Mouse (Mus musculus) CH12.LX (cell line): ENCODE measurements around the gene Nudt5. TPM values are rescaled to one million over a fixed set of nuclear protein-coding genes. Genes with fewer than 3 reads are reported as not detected.

ENCODE experiments used
- DNase-seq: peaks from one replicate; pipeline ENCODE4 v3.0.0-alpha.2; 2013; ENCODE audit errors: extremely low read depth
- H3K27ac ChIP-seq: 2 replicates; pipeline ENCODE4 v1.5.1; 2012; ENCODE audit warnings: low read depth, mild to moderate bottlenecking, control low read depth, moderate library complexity; ENCODE audit not compliant: insufficient read depth
- H3K27me3 ChIP-seq: replicated peaks from 2 replicates; pipeline ENCODE3; 2012; ENCODE audit warnings: inconsistent platforms
- H3K36me3 ChIP-seq, 2 experiments: replicated peaks in 1 of 2; 2 replicates each; pipeline versions ENCODE3 to v1.6.1; 2012; ENCODE audit warnings: inconsistent platforms in 1 of 2, low read length in 1 of 2, mild to moderate bottlenecking in 1 of 2, mixed read lengths in 1 of 2, moderate library complexity in 1 of 2; ENCODE audit not compliant: control insufficient read depth in 1 of 2, insufficient read depth in 1 of 2
- H3K4me1 ChIP-seq, 2 experiments: 2 replicates each; pipeline ENCODE4 v1.6.1; 2012; ENCODE audit warnings: inconsistent platforms in 1 of 2, moderate library complexity in 1 of 2; ENCODE audit not compliant: insufficient read depth in 2 of 2, control insufficient read depth in 1 of 2
- H3K4me2 ChIP-seq: 2 replicates; pipeline ENCODE4 v1.6.1; 2012; ENCODE audit warnings: low read depth, mild to moderate bottlenecking, control low read depth; ENCODE audit not compliant: poor library complexity, insufficient read depth, severe bottlenecking
- H3K4me3 ChIP-seq, 3 experiments: fragments of 150-350 bp in 1 of 3; sonication (generic) in 1 of 3; replicated peaks in 1 of 3; 2 replicates each; pipeline versions ENCODE3 to v1.5.1; 2011 to 2012; ENCODE audit warnings: low read depth in 2 of 3, low read length in 2 of 3, mild to moderate bottlenecking in 2 of 3, moderate library complexity in 2 of 3, control low read depth in 1 of 3, improper control_type of control experiment in 1 of 3, inconsistent platforms in 1 of 3, mixed read lengths in 1 of 3; ENCODE audit not compliant: poor library complexity in 1 of 3
- H3K79me2 ChIP-seq: replicated peaks from 2 replicates; pipeline ENCODE4 v1.6.1; 2012; ENCODE audit warnings: mild to moderate bottlenecking, moderate library complexity; ENCODE audit not compliant: control insufficient read depth, poor library complexity, insufficient read depth, severe bottlenecking; ENCODE audit errors: extremely low read depth
- H3K9ac ChIP-seq: 2 replicates; pipeline ENCODE4 v1.6.1; 2012; ENCODE audit warnings: low read depth, mild to moderate bottlenecking, control low read depth, moderate library complexity; ENCODE audit not compliant: insufficient read depth
- H3K9me3 ChIP-seq: replicated peaks from 2 replicates; pipeline ENCODE3; 2012; ENCODE audit warnings: low read length, inconsistent platforms, mixed read lengths
- BHLHE40 ChIP-seq: IDR thresholded peaks from 2 replicates; pipeline ENCODE4 v1.6.1; 2011; ENCODE audit warnings: mild to moderate bottlenecking, low read depth, low read length, improper control_type of control experiment
- CHD1 ChIP-seq: IDR thresholded peaks from 2 replicates; pipeline ENCODE4 v1.6.1; 2012; ENCODE audit warnings: low read depth, low read length, improper control_type of control experiment, inconsistent platforms
- CHD2 ChIP-seq: IDR thresholded peaks from 2 replicates; pipeline ENCODE4 v1.6.1; 2011; ENCODE audit warnings: low read length, improper control_type of control experiment
- CTCF ChIP-seq, 2 experiments: IDR thresholded peaks in 1 of 2; conservative IDR thresholded peaks in 1 of 2; 2 replicates each; pipeline ENCODE4 v1.5.1; 2011 to 2012; ENCODE audit warnings: low read depth in 2 of 2, low read length in 2 of 2, improper control_type of control experiment in 1 of 2, inconsistent platforms in 1 of 2, mild to moderate bottlenecking in 1 of 2, moderate library complexity in 1 of 2
- ELF1 ChIP-seq: IDR thresholded peaks from 2 replicates; pipeline ENCODE4 v1.6.1; 2014; ENCODE audit warnings: low read depth, mild to moderate bottlenecking, inconsistent platforms, low read length, improper control_type of control experiment
- EP300 ChIP-seq: IDR thresholded peaks from 2 replicates; pipeline ENCODE4 v1.6.1; 2011; ENCODE audit warnings: low read length, improper control_type of control experiment
- ETS1 ChIP-seq: conservative IDR thresholded peaks from 2 replicates; pipeline ENCODE4 v1.6.1; 2012; ENCODE audit warnings: low read depth, mild to moderate bottlenecking, inconsistent platforms, low read length, improper control_type of control experiment, moderate library complexity
- HCFC1 ChIP-seq: IDR thresholded peaks from 2 replicates; pipeline ENCODE4 v1.6.1; 2012; ENCODE audit warnings: low read depth, mild to moderate bottlenecking, inconsistent platforms, low read length, improper control_type of control experiment
- IRF4 ChIP-seq: IDR thresholded peaks from 2 replicates; pipeline ENCODE4 v1.6.1; 2014; ENCODE audit warnings: low read depth, mild to moderate bottlenecking, inconsistent platforms, low read length, improper control_type of control experiment
- KAT2A ChIP-seq: IDR thresholded peaks from 2 replicates; pipeline ENCODE4 v1.6.1; 2012; ENCODE audit warnings: low read length, improper control_type of control experiment, inconsistent platforms; ENCODE audit not compliant: insufficient replicate concordance
- MAFK ChIP-seq: IDR thresholded peaks from 2 replicates; pipeline ENCODE4 v1.6.1; 2011; ENCODE audit warnings: low read length, improper control_type of control experiment; ENCODE audit not compliant: insufficient replicate concordance
- MAZ ChIP-seq: IDR thresholded peaks from 2 replicates; pipeline ENCODE4 v1.6.1; 2012; ENCODE audit warnings: low read depth, mild to moderate bottlenecking, inconsistent platforms, low read length, improper control_type of control experiment, moderate library complexity
- MEF2A ChIP-seq: IDR thresholded peaks from 2 replicates; pipeline ENCODE4 v1.6.1; 2014; ENCODE audit warnings: low read depth, mild to moderate bottlenecking, inconsistent platforms, low read length, improper control_type of control experiment, borderline replicate concordance
- MXI1 ChIP-seq: IDR thresholded peaks from 2 replicates; pipeline ENCODE4 v1.6.1; 2011; ENCODE audit warnings: mild to moderate bottlenecking, low read depth, low read length, improper control_type of control experiment
- NELFE ChIP-seq: IDR thresholded peaks from 2 replicates; pipeline ENCODE4 v1.6.1; 2011; ENCODE audit warnings: low read depth, low read length, improper control_type of control experiment
- NRF1 ChIP-seq: IDR thresholded peaks from 2 replicates; pipeline ENCODE4 v1.6.1; 2014; ENCODE audit warnings: low read depth, mild to moderate bottlenecking, inconsistent platforms, low read length, improper control_type of control experiment, moderate library complexity
- POLR2A ChIP-seq: IDR thresholded peaks from 2 replicates; pipeline ENCODE4 v1.6.1; 2011; ENCODE audit warnings: low read depth, mild to moderate bottlenecking, improper control_type of control experiment, low read length
- POLR2AphosphoS2 ChIP-seq: IDR thresholded peaks from 2 replicates; pipeline ENCODE4 v1.6.1; 2011; ENCODE audit warnings: low read depth, low read length, improper control_type of control experiment
- RAD21 ChIP-seq: IDR thresholded peaks from 2 replicates; pipeline ENCODE4 v1.6.1; 2011; ENCODE audit warnings: low read depth, mild to moderate bottlenecking, low read length, improper control_type of control experiment, moderate library complexity
- RCOR1 ChIP-seq: conservative IDR thresholded peaks from 2 replicates; pipeline ENCODE4 v1.6.1; 2012; ENCODE audit warnings: low read depth, mild to moderate bottlenecking, inconsistent platforms, low read length, improper control_type of control experiment
- SMC3 ChIP-seq: IDR thresholded peaks from 2 replicates; pipeline ENCODE4 v1.6.1; 2011; ENCODE audit warnings: low read depth, low read length, improper control_type of control experiment
- UBTF ChIP-seq: IDR thresholded peaks from 2 replicates; pipeline ENCODE4 v1.6.1; 2012; ENCODE audit warnings: low read depth, mild to moderate bottlenecking, inconsistent platforms, low read length, improper control_type of control experiment, moderate library complexity
- USF2 ChIP-seq: conservative IDR thresholded peaks from 2 replicates; pipeline ENCODE4 v1.6.1; 2011; ENCODE audit warnings: low read depth, low read length, improper control_type of control experiment
- ZKSCAN1 ChIP-seq: IDR thresholded peaks from 2 replicates; pipeline ENCODE4 v1.6.1; 2012; ENCODE audit warnings: low read depth, inconsistent platforms, low read length, improper control_type of control experiment, borderline replicate concordance
- ZMIZ1 ChIP-seq: IDR thresholded peaks from 2 replicates; pipeline ENCODE4 v1.6.1; 2012; ENCODE audit warnings: low read depth, mild to moderate bottlenecking, inconsistent platforms, low read length, improper control_type of control experiment
- ZNF384 ChIP-seq: IDR thresholded peaks from 2 replicates; pipeline ENCODE4 v1.6.1; 2012; ENCODE audit warnings: low read depth, low read length, improper control_type of control experiment, inconsistent platforms
- dilution Hi-C: fragments of 300-500 bp; cut with MboI; formaldehyde crosslinking; loops from 2 replicates; pipeline ENCODE4 v1.14.3; 2020; ENCODE audit warnings: low sequenced_read_pairs; ENCODE audit not compliant: extremely low pct_unique_long_range_greater_than_20kb, extremely low pct_ligation_motif_present
- in situ Hi-C: fragments of 300-500 bp; cut with MboI; formaldehyde crosslinking; loops from 3 replicates; pipeline ENCODE4 v1.14.3; 2019; ENCODE audit warnings: low sequenced_read_pairs, low pct_ligation_motif_present, low pct_unique_long_range_greater_than_20kb, mixed read lengths
- polyA plus RNA-seq: library from polyadenylated mRNA; unstranded; fragments of >175 nt; gene quantifications from 2 replicates; pipeline ENCODE4 v1.2.1, GENCODE M21; 2012; ENCODE audit warnings: low read depth; ENCODE audit not compliant: insufficient read length
- total RNA-seq, 2 experiments: library from RNA; depleted of rRNA; stranded (reverse); fragments of 300-350 nt in 1 of 2; fragments of >200 nt in 1 of 2; gene quantifications; 2 replicates each; pipeline ENCODE4 v1.2.3; 2012 to 2014

The Nudt5 gene
- total and polyA plus RNA-seq, 3 experiments, result 102 to 245 (median 128) TPM

- Histone ChIP-seq H3K4me2 (no peak overlapping the region), H3K9ac (no peak overlapping the region), H3K4me1 (peaks cover 0 to 3% of the 10 kb centered on the region in 2 experiments; a peak in 1 of 4 replicates), H3K36me3 (peaks cover 55 to 81% of the 10 kb centered on the region in 2 experiments), H3K4me3 (no peak overlapping the region), H3K9me3 (no peaks in the 10 kb centered on the region), H3K79me2 (no peaks in the 10 kb centered on the region), H3K27ac (no peak overlapping the region), H3K27me3 (no peaks in the 10 kb centered on the region)
- TF ChIP-seq CTCF (conservative IDR thresholded peaks at IDR 0.05 in 1 of 2, IDR thresholded peaks at IDR 0.05 in 1 of 2; ENCODE audit: low read depth in 2 of 2, low read length in 2 of 2) (no peak), MAZ (no peak), ZNF384 (no peak), POLR2AphosphoS2 (no peak), MEF2A (no peak), USF2 (no peak), ZMIZ1 (no peak), HCFC1 (no peak), NELFE (no peak), ETS1 (no peak), RCOR1 (no peak), MXI1 (no peak), ZKSCAN1 (no peak), SMC3 (no peak), BHLHE40 (no peak)
- no peak for DNase-seq
- in situ Hi-C loops (no loop called here), dilution Hi-C loops (no loop called here)
Observed at GRCm38 (mm10) chr2:5867681-5868080, 22.9 kb downstream of the Nudt5 start.

GRCm38 (mm10) chr2:5869746-5870145 is 24.9 kb downstream of the Nudt5 start:
- Histone ChIP-seq H3K27ac (no peak overlapping the region), H3K4me1 (peaks cover 0 to 3% of the 10 kb centered on the region in 2 experiments; a peak in 1 of 4 replicates), H3K79me2 (no peaks in the 10 kb centered on the region), H3K27me3 (no peaks in the 10 kb centered on the region), H3K36me3 (peaks cover 58 to 81% of the 10 kb centered on the region in 2 experiments), H3K4me3 (no peak overlapping the region), H3K9ac (no peak overlapping the region), H3K9me3 (no peaks in the 10 kb centered on the region), H3K4me2 (no peak overlapping the region)
- dilution Hi-C loops, result no loop called here
- TF ChIP-seq POLR2AphosphoS2, result no peak
- no peak for TF ChIP-seq ETS1
- TF ChIP-seq EP300, result no peak
- TF ChIP-seq ELF1, result no peak
- TF ChIP-seq CHD2, result no peak
- TF ChIP-seq UBTF, result no peak
- TF ChIP-seq RAD21, result no peak
- no peak for TF ChIP-seq KAT2A
- no peak for TF ChIP-seq NRF1
- no peak for TF ChIP-seq POLR2A
- no peak for TF ChIP-seq ZNF384
- no peak for TF ChIP-seq HCFC1
- no peak for TF ChIP-seq BHLHE40
- no peak for TF ChIP-seq CHD1
- no peak for TF ChIP-seq IRF4
- no peak for TF ChIP-seq MAFK
- in situ Hi-C loops, result no loop called here
- DNase-seq, result no peak
